Mouse (Mus musculus) heart, adult 2 months (tissue): ENCODE measurements around the gene Morn2. TPM values are rescaled to one million over a fixed set of nuclear protein-coding genes. Genes with fewer than 3 reads are reported as not detected.

Experiments
- DNase-seq, 2 experiments: peaks; one replicate each; pipeline ENCODE4 v3.0.0; 2021
- H3K27ac ChIP-seq: fragments of 200-600 bp; 2 replicates; pipeline ENCODE4 v1.8.1; 2022
- H3K27me3 ChIP-seq: fragments of 200-500 bp; 2 replicates; pipeline ENCODE4 v1.6.1; 2012; ENCODE audit warnings: mild to moderate bottlenecking, low read length, inconsistent platforms, mixed read lengths; ENCODE audit not compliant: control insufficient read depth, insufficient read depth
- H3K36me3 ChIP-seq: fragments of 200-500 bp; 2 replicates; pipeline ENCODE4 v1.6.1; 2012; ENCODE audit warnings: low read length, inconsistent platforms; ENCODE audit not compliant: control insufficient read depth, insufficient read depth
- H3K4me1 ChIP-seq: fragments of 200-500 bp; 2 replicates; pipeline ENCODE4 v1.6.1; 2011; ENCODE audit warnings: low read length; ENCODE audit not compliant: control insufficient read depth, insufficient read depth
- H3K4me3 ChIP-seq: fragments of 200-600 bp; 2 replicates; pipeline ENCODE4 v1.8.1; 2022
- H3K79me2 ChIP-seq: fragments of 200-500 bp; replicated peaks from 2 replicates; pipeline ENCODE4 v1.6.1; 2012; ENCODE audit warnings: mild to moderate bottlenecking, inconsistent platforms, low read length, moderate library complexity, mixed read lengths; ENCODE audit not compliant: control insufficient read depth, insufficient read depth
- H3K9ac ChIP-seq: fragments of 200-500 bp; 2 replicates; pipeline ENCODE4 v1.6.1; 2012; ENCODE audit warnings: low read depth, mild to moderate bottlenecking, control low read depth, inconsistent platforms, low read length, mixed read lengths
- CTCF ChIP-seq: fragments of 200-600 bp; IDR thresholded peaks from 2 replicates; pipeline ENCODE4 v1.8.1; 2022; ENCODE audit warnings: antibody characterized with exemption, mild to moderate bottlenecking, moderate library complexity
- EP300 ChIP-seq: fragments of 200-500 bp; IDR thresholded peaks from 2 replicates; pipeline ENCODE4 v1.6.1; 2011; ENCODE audit warnings: low read depth, low read length, control low read depth; ENCODE audit not compliant: insufficient read depth
- POLR2A ChIP-seq: fragments of 200-500 bp; IDR thresholded peaks from 2 replicates; pipeline ENCODE4 v1.6.1; 2011; ENCODE audit warnings: mild to moderate bottlenecking, low read depth, low read length, control low read depth; ENCODE audit not compliant: insufficient read depth
- WGBS: fragments of 180-500 bp; shearing (Covaris S2); methylation state at CpG from one replicate; pipeline ENCODE4 v1.1.7; 2018; 5-methylcytosine and 5-hydroxymethylcytosine counted together
- intact Hi-C: fragments of 180-260 bp; cut with DNase I; formaldehyde crosslinking; loops from one replicate; pipeline ENCODE4 v1.15.1; 2025
- polyA plus RNA-seq: library from polyadenylated mRNA; depleted of rRNA; stranded (reverse); fragments of >200 nt; gene quantifications from 2 replicates; pipeline ENCODE4 v1.2.3, GENCODE M21; 2012
- total RNA-seq, 2 experiments: library from RNA; stranded (reverse); gene quantifications; 2 replicates each; pipeline ENCODE4 v1.2.3; 2021

The Morn2 gene
- total and polyA plus RNA-seq, 3 experiments, result 9.1 to 15.6 (median 15.4) TPM

DNA sequence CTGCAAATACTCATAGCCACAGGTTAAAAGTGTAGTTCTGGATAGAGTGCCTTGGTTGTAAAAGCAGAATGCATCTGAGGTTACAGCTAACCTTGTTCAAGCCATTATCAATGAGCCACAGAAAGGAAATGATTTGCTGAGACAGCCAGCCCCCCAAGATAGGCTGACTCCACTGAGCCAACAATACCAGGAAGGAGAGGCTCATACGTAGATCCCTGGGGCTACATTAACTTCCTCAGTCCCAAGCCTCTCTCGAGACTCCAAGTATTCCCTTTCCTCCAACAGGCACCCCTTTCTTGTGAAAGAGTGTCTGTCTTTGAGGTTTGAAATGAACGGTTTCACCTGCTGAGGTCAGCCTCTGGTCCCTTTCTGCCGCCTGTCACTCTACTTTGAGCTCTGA, 5.6 kb upstream of the Morn2 start:
- Histone ChIP-seq H3K27ac (peak overlapping the region; percentile 29), H3K79me2 (no peaks in the 10 kb centered on the region), H3K27me3 (no peaks in the 10 kb centered on the region), H3K36me3 (no peaks in the 10 kb centered on the region), H3K4me3 (no peak overlapping the region), H3K9ac (no peak overlapping the region; the same call in 1 of the 2 replicates), H3K4me1 (peaks cover 3% of the 10 kb centered on the region)
- no peak for DNase-seq
- intact Hi-C loops, result no loop called here
- WGBS, result 36% methylated on average over 4 of the region's 4 CpGs
- TF ChIP-seq EP300, result no peak
- TF ChIP-seq CTCF, result no peak
- no peak for TF ChIP-seq POLR2A

DNA sequence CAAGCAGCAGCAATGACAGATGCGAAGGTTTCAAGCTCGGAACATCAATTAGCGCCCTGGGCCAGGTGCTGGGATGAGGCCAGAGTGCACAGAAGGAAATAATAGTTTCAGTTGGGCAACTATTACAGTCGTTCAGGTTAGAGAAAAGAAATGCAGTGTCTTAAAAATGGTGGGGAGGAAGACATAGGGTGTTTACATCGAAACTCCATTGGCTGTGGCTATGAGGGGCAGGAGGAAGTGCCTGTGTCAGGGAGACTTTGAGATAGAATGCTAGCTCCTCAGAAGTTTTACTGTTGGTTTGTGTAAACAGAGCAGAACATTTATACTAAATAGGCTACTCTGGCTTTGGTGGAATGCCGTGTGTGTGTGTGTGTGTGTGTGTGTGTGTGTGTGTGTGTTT, 2.0 kb upstream of the Morn2 start:
- Histone ChIP-seq H3K9ac (no peak overlapping the region), H3K36me3 (no peaks in the 10 kb centered on the region), H3K27me3 (no peaks in the 10 kb centered on the region), H3K4me3 (no peak overlapping the region), H3K4me1 (peaks cover 3% of the 10 kb centered on the region), H3K27ac (no peak overlapping the region), H3K79me2 (peaks cover 2% of the 10 kb centered on the region)
- 76% methylated on average over 6 of the region's 6 CpGs for WGBS
- intact Hi-C loops, result loop anchor here (5.0 kb wide), 1 partner anchor 81 kb away; the partner anchor contains the start of genes Srsf7 and Ttc39d
- TF ChIP-seq EP300 (no peak), POLR2A (no peak), CTCF (no peak)
- no peak for DNase-seq

- WGBS, result 1% methylated on average over 30 of the region's 30 CpGs
Observed at GRCm38 (mm10) chr17:80289280-80290073, 526 bp upstream of the Morn2 start.

DNA sequence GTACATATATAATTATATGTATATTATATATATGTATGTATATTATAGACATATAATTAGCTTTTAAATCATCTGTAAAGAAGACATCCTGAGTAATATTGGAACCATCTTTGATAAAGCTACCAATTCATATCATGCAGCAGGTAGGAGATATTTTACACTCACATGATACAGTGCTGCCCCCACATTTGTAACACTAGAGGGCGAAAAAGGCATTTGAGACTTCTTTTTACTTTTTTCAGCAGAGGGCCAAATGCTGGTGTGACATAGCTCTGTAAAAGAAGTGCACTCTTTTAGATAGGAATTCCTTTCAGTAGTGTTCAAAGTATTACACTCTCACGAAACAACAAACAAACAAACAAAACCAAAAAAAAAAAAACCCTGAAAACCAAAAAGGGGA, 1.1 kb downstream of the Morn2 start:
- Histone ChIP-seq H3K9ac (no peak overlapping the region), H3K36me3 (no peaks in the 10 kb centered on the region), H3K4me1 (no peaks in the 10 kb centered on the region; the same call in 1 of the 2 replicates), H3K27me3 (no peaks in the 10 kb centered on the region), H3K27ac (no peak overlapping the region), H3K4me3 (no peak overlapping the region), H3K79me2 (peaks cover 2% of the 10 kb centered on the region)
- TF ChIP-seq EP300, result no peak
- TF ChIP-seq CTCF, result peak; percentile 82
- intact Hi-C loops, result loop anchor here (1.0 to 5.0 kb wide), 3 partner anchors 81 to 270 kb away; partner anchors contain the start of gene Gm10190
- whole genome bisulfite sequencing, result 23% methylated on average over 2 of the region's 2 CpGs
- DNase-seq, result no peak

More at GRCm38 (mm10) chr17:80289280-80290073, 526 bp upstream of the Morn2 start:
- H3K36me3 ChIP-seq, result no peaks in the 10 kb centered on the region
- no peaks in the 10 kb centered on the region for H3K27me3 ChIP-seq
- H3K79me2 ChIP-seq, result peaks cover 2% of the 10 kb centered on the region
- peak overlapping the region; percentile 88 for H3K27ac ChIP-seq
- intact Hi-C loops, result loop anchor here (2.0 to 5.0 kb wide), 3 partner anchors 82 to 271 kb away; partner anchors contain the start of genes Gm10190, Srsf7 and Ttc39d
- peak overlapping the region; percentile 93 for H3K9ac ChIP-seq
- H3K4me3 ChIP-seq, result peak overlapping the region; percentile 100
- no peaks in the 10 kb centered on the region; the same call in 1 of the 2 replicates for H3K4me1 ChIP-seq
- TF ChIP-seq EP300 (no peak), CTCF (no peak), POLR2A (no peak)
- no peak for DNase-seq

DNA sequence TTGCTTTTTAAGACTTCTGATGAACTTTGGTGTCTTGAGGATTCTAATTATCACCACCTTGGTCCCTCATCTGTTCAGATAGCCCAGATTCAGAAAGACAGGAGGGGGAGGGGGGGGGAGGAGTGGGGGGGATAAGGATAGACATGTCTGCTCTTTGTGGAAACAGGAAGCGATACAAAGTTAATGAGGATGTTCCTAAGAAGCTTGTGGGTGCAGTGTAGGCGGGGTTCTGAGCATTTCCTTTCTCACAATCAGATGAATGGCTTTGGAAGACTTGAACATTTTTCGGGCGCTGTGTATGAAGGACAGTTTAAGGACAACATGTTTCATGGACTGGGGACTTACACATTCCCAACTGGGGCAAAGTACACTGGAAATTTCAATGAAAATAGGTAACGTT, 5.3 kb downstream of the Morn2 start:
- Histone ChIP-seq H3K4me1 (no peaks in the 10 kb centered on the region), H3K27ac (no peak overlapping the region), H3K36me3 (no peaks in the 10 kb centered on the region), H3K79me2 (no peaks in the 10 kb centered on the region), H3K4me3 (no peak overlapping the region), H3K27me3 (no peaks in the 10 kb centered on the region), H3K9ac (no peak overlapping the region)
- intact Hi-C loops, result no loop called here
- TF ChIP-seq CTCF (no peak), POLR2A (no peak)
- no peak for DNase-seq
- WGBS, result 59% methylated on average over 5 of the region's 5 CpGs

GRCm38 (mm10) chr17:80298844-80299243, 8.8 kb downstream of the Morn2 start:
- H3K4me1 ChIP-seq, result no peaks in the 10 kb centered on the region
- H3K9ac ChIP-seq, result no peak overlapping the region
- H3K79me2 ChIP-seq, result no peaks in the 10 kb centered on the region
- 89% methylated on average over 5 of the region's 5 CpGs for WGBS
- H3K36me3 ChIP-seq, result no peaks in the 10 kb centered on the region
- DNase-seq, result no peak
- H3K4me3 ChIP-seq, result no peak overlapping the region
- intact Hi-C loops, result no loop called here
- H3K27me3 ChIP-seq, result no peaks in the 10 kb centered on the region
- no peak for TF ChIP-seq CTCF
- TF ChIP-seq EP300, result no peak
- no peak for TF ChIP-seq POLR2A
- H3K27ac ChIP-seq, result no peak overlapping the region
